11 mouse cellular contexts compared by ENCODE assay signal in genomic region chr1:58341576-58341975, GRCm38 (mm10). TPM values are rescaled to one million over a fixed set of nuclear protein-coding genes. Genes with fewer than 3 reads are reported as not detected.
DNase-seq lines count a peak whose midpoint lies in the region; ATAC-seq lines count a peak whose summit lies in the region.
"Had no signal": no experiment of that assay in that cellular context is flagged by ENCODE, and none has a peak within 500 bp of the region (broad histone marks: within the 10 kb centered on the region; RNA-seq: fewer than 3 reads in every experiment).

No protein-coding gene starts in this region.

- ATAC-seq in heart, embryonic 14.5 days (ENCODE audit: insufficient number of reproducible peaks, insufficient read depth, low FRiP score, low read depth), result 0 out of 2 replicates have a peak, but pooled peaks have one; percentile 50
- no peak for ATAC-seq in heart, embryonic 12.5 days (ENCODE audit: insufficient number of reproducible peaks, low FRiP score)
- peak; percentile 74 for ATAC-seq in kidney, embryonic 15.5 days (replicated peaks; ENCODE audit: low FRiP score)

- H3K4me1 ChIP-seq in heart, embryonic 14.5 days (ENCODE audit: control insufficient read depth in 2 of 2, insufficient read depth in 2 of 2, low read length in 2 of 2), result peaks cover 0 to 7% of the 10 kb centered on the region in 2 experiments
- peaks cover 10% of the 10 kb centered on the region for H3K4me1 ChIP-seq in heart, embryonic 12.5 days (replicated peaks)
- peaks cover 13% of the 10 kb centered on the region for H3K4me1 ChIP-seq in kidney, embryonic 15.5 days
- H3K4me1 ChIP-seq: liver, embryonic 13.5 days; midbrain, embryonic 12.5 days had no signal

- WGBS in heart, embryonic 14.5 days, result 6% methylated on average over 7 of the region's 7 CpGs
- WGBS in heart, embryonic 12.5 days, result 8% methylated on average over 7 of the region's 7 CpGs
- 23% methylated on average over 7 of the region's 7 CpGs for WGBS in kidney, embryonic 15.5 days

- H3K4me3 ChIP-seq in heart, embryonic 14.5 days (ENCODE audit: control insufficient read depth in 1 of 2, insufficient read depth in 1 of 2, low read depth in 1 of 2, low read length in 2 of 2), result no peak overlapping the region
- no peak overlapping the region for H3K4me3 ChIP-seq in heart, embryonic 12.5 days
- no peak overlapping the region for H3K4me3 ChIP-seq in kidney, embryonic 15.5 days (replicated peaks)
- H3K4me3 ChIP-seq: liver, embryonic 13.5 days; midbrain, embryonic 12.5 days had no signal

- peak; percentile 11 to 25 for DNase-seq in adrenal gland, postnatal 36 days
- peak; percentile 28 for DNase-seq in gastrocnemius, postnatal 10 days
- no peak for DNase-seq in lung, postnatal 36 days
- DNase-seq in thymus, postnatal 4 days, result no peak
- DNase-seq in thymus, postnatal 10 days (ENCODE audit: low spot score in 2 of 2), result no peak
- DNase-seq: liver, embryonic 13.5 days had no signal

- no peaks in the 10 kb centered on the region for H3K36me3 ChIP-seq in heart, embryonic 14.5 days (ENCODE audit: control insufficient read depth, insufficient read depth, low read length)
- no peaks in the 10 kb centered on the region for H3K36me3 ChIP-seq in heart, embryonic 12.5 days
- no peaks in the 10 kb centered on the region for H3K36me3 ChIP-seq in kidney, embryonic 15.5 days
- H3K36me3 ChIP-seq: liver, embryonic 13.5 days; midbrain, embryonic 12.5 days had no signal

- H3K9ac ChIP-seq in heart, embryonic 14.5 days (ENCODE audit: low read length), result no peak overlapping the region
- no peak overlapping the region for H3K9ac ChIP-seq in heart, embryonic 12.5 days
- H3K9ac ChIP-seq in kidney, embryonic 15.5 days, result no peak overlapping the region
- H3K9ac ChIP-seq: hindbrain, embryonic 14.5 days; liver, embryonic 13.5 days; midbrain, embryonic 12.5 days had no signal

- no peaks in the 10 kb centered on the region for H3K27me3 ChIP-seq in heart, embryonic 14.5 days (ENCODE audit: control insufficient read depth, insufficient read depth, low read length)
- H3K27me3 ChIP-seq in heart, embryonic 12.5 days (replicated peaks), result no peaks in the 10 kb centered on the region
- H3K27me3 ChIP-seq in kidney, embryonic 15.5 days, result no peaks in the 10 kb centered on the region
- H3K27me3 ChIP-seq: liver, embryonic 13.5 days; midbrain, embryonic 12.5 days had no signal

- H3K4me2 ChIP-seq in heart, embryonic 14.5 days (ENCODE audit: low read length), result no peak overlapping the region
- no peak overlapping the region for H3K4me2 ChIP-seq in heart, embryonic 12.5 days
- no peak overlapping the region for H3K4me2 ChIP-seq in kidney, embryonic 15.5 days
- H3K4me2 ChIP-seq: hindbrain, embryonic 14.5 days; liver, embryonic 13.5 days; midbrain, embryonic 12.5 days had no signal

- no peaks in the 10 kb centered on the region for H3K9me3 ChIP-seq in heart, embryonic 14.5 days (ENCODE audit: control insufficient read depth, low read length)
- peaks cover 5% of the 10 kb centered on the region for H3K9me3 ChIP-seq in heart, embryonic 12.5 days (replicated peaks)
- H3K9me3 ChIP-seq in kidney, embryonic 15.5 days (replicated peaks), result no peaks in the 10 kb centered on the region
- H3K9me3 ChIP-seq: liver, embryonic 13.5 days; midbrain, embryonic 12.5 days had no signal

- H3K27ac ChIP-seq in heart, embryonic 14.5 days (replicated peaks in 1 of 2; ENCODE audit: control insufficient read depth in 1 of 2, insufficient read depth in 1 of 2, low read depth in 2 of 2, low read length in 2 of 2), result no peak overlapping the region
- no peak overlapping the region for H3K27ac ChIP-seq in heart, embryonic 12.5 days (ENCODE audit: poor library complexity, severe bottlenecking)
- no peak overlapping the region for H3K27ac ChIP-seq in kidney, embryonic 15.5 days
- H3K27ac ChIP-seq: hindbrain, embryonic 14.5 days; liver, embryonic 13.5 days; midbrain, embryonic 12.5 days had no signal

RNA-seq across cellular contexts. Expression of gene Bzw1, which starts 51.1 kb away (rescaled TPM):
- polyA plus RNA-seq in heart, embryonic 14.5 days (2014; fragmentation: Nextera tagmentation; extraction: Ambion mirVana), result 214 and 221 TPM in 2 replicates
- polyA plus RNA-seq in heart, embryonic 12.5 days (2016; fragmentation: Nextera tagmentation; extraction: Ambion mirVana), result 261 and 270 TPM in 2 replicates
- total RNA-seq in adrenal gland, postnatal 36 days (2021), result 100 to 1,000 TPM; 149 to 239 TPM
- 100 to 1,000 TPM in 1 of 2 experiments, 10 to 100 TPM in 1; 91.1 to 104 TPM for total RNA-seq in gastrocnemius, postnatal 10 days (2021)
- 367 and 397 TPM in 2 replicates for polyA plus RNA-seq in kidney, embryonic 15.5 days (2015; fragmentation: Nextera tagmentation; extraction: Ambion mirVana)

Comparison
In these comparisons a context has a peak if more than half of its experiments do, and no peak if none do; other contexts are left out.
1. DNase-seq: peak in adrenal gland, postnatal 36 days (2 of 2) and gastrocnemius, postnatal 10 days (single experiment); none in lung, postnatal 36 days (single experiment), thymus, postnatal 4 days (single experiment) and thymus, postnatal 10 days (0 of 2).